Comparison of ENCODE assay signal across 9 mouse cellular contexts in the genomic region with DNA sequence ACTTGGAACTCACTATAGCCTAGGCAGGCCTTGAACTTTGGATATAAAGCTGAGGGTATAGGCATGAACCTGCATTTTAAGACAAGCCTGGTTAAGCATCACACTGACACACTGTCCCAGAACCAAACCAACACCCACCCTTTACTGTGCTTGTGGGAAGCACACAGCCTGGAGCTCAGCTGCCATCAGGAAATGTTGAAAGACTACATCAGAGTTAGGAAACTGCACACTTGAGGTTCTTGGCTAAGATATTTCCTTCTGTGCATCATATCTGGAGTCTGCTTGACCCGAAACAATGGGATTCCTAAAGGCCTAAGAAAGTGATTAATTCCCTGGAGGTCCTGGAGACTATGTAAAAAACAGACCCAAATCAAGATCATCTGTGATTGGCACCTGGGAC. TPM values are rescaled to one million over a fixed set of nuclear protein-coding genes. Genes with fewer than 3 reads are reported as not detected.
DNase-seq lines count a peak whose midpoint lies in the region; ATAC-seq and TF ChIP-seq lines count a peak whose summit lies in the region.
"Had no signal": no experiment of that assay in that cellular context is flagged by ENCODE, and none has a peak within 500 bp of the region (broad histone marks: within the 10 kb centered on the region; RNA-seq: fewer than 3 reads in every experiment).

No protein-coding gene starts in this region.

- H3K27me3 ChIP-seq in kidney, embryonic 16.5 days (ENCODE audit: insufficient read depth, low read length): no peaks in the 10 kb centered on the region
- no peaks in the 10 kb centered on the region for H3K27me3 ChIP-seq in forebrain, embryonic 13.5 days
- H3K27me3 ChIP-seq in liver, embryonic 14.5 days (ENCODE audit: control insufficient read depth, insufficient read depth, low read length): no peaks in the 10 kb centered on the region
- no peaks in the 10 kb centered on the region for H3K27me3 ChIP-seq in neural tube, embryonic 14.5 days (ENCODE audit: control insufficient read depth, insufficient read depth, low read length)
- H3K27me3 ChIP-seq: Patski had no signal

- peak overlapping the region; percentile 91 for H3K4me2 ChIP-seq in kidney, embryonic 16.5 days (replicated peaks; ENCODE audit: low read depth, low read length)
- H3K4me2 ChIP-seq in forebrain, embryonic 13.5 days: peak overlapping the region; percentile 92
- peak overlapping the region; percentile 94 for H3K4me2 ChIP-seq in liver, embryonic 14.5 days (ENCODE audit: low read depth)
- H3K4me2 ChIP-seq in neural tube, embryonic 14.5 days (ENCODE audit: low read depth, low read length): peak overlapping the region; percentile 88

- H3K27ac ChIP-seq in kidney, embryonic 16.5 days (ENCODE audit: low read length): no peak overlapping the region
- H3K27ac ChIP-seq in forebrain, embryonic 13.5 days: no peak overlapping the region
- no peak overlapping the region for H3K27ac ChIP-seq in liver, embryonic 14.5 days
- H3K27ac ChIP-seq in neural tube, embryonic 14.5 days (ENCODE audit: low read depth, low read length): no peak overlapping the region

- H3K36me3 ChIP-seq in kidney, embryonic 16.5 days (ENCODE audit: insufficient read depth, low read length): 0 out of 2 replicates have a peak, but pooled peaks cover 4% of the 10 kb centered on the region
- H3K36me3 ChIP-seq in forebrain, embryonic 13.5 days (ENCODE audit: poor library complexity, severe bottlenecking): peaks cover 2% of the 10 kb centered on the region; the same call in 1 of the 2 replicates
- no peaks in the 10 kb centered on the region; the same call in 1 of the 2 replicates for H3K36me3 ChIP-seq in liver, embryonic 14.5 days (replicated peaks; ENCODE audit: control insufficient read depth, insufficient read depth, low read depth)
- no peaks in the 10 kb centered on the region for H3K36me3 ChIP-seq in neural tube, embryonic 14.5 days (ENCODE audit: control insufficient read depth, insufficient read depth, low read length)

- peak overlapping the region; percentile 92; the same call in 1 of the 2 replicates for H3K9ac ChIP-seq in kidney, embryonic 16.5 days (replicated peaks; ENCODE audit: low read length)
- peak overlapping the region; percentile 2; the same call in 1 of the 2 replicates for H3K9ac ChIP-seq in forebrain, embryonic 13.5 days
- no peak overlapping the region; the same call in 1 of the 2 replicates for H3K9ac ChIP-seq in liver, embryonic 14.5 days (replicated peaks)
- H3K9ac ChIP-seq in neural tube, embryonic 14.5 days (replicated peaks; ENCODE audit: low read depth, low read length): no peak overlapping the region

- H3K4me1 ChIP-seq in kidney, embryonic 16.5 days (ENCODE audit: insufficient read depth, low read length): peaks cover 29% of the 10 kb centered on the region
- H3K4me1 ChIP-seq in forebrain, embryonic 13.5 days: peaks cover 32% of the 10 kb centered on the region
- H3K4me1 ChIP-seq in liver, embryonic 14.5 days (replicated peaks; ENCODE audit: control insufficient read depth in 2 of 2, insufficient read depth in 2 of 2, low read length in 1 of 2): peaks cover 14 to 21% of the 10 kb centered on the region in 2 experiments
- H3K4me1 ChIP-seq in neural tube, embryonic 14.5 days (ENCODE audit: control insufficient read depth, insufficient read depth, low read length): peaks cover 16% of the 10 kb centered on the region

- no peak for ATAC-seq in kidney, embryonic 16.5 days (ENCODE audit: low FRiP score, low TSS enrichment)
- no peak for ATAC-seq in forebrain, embryonic 13.5 days
- ATAC-seq in liver, embryonic 14.5 days (ENCODE audit: insufficient read depth): no peak
- no peak for ATAC-seq in neural tube, embryonic 14.5 days (ENCODE audit: low read depth)
- ATAC-seq: Patski had no signal

- no peak for TF ChIP-seq EP300 in liver, embryonic 14.5 days (IDR thresholded peaks at IDR 0.05; ENCODE audit: low read depth)

- TF ChIP-seq CTCF in liver, embryonic 14.5 days (IDR thresholded peaks at IDR 0.05; ENCODE audit: low read depth): no peak

- peak overlapping the region; percentile 91 for H3K4me3 ChIP-seq in kidney, embryonic 16.5 days (ENCODE audit: low read length)
- H3K4me3 ChIP-seq in forebrain, embryonic 13.5 days: no peak overlapping the region; the same call in 1 of the 2 replicates
- peak overlapping the region in 1 of 2 experiments; percentile 86; a peak in 2 of 4 replicates for H3K4me3 ChIP-seq in liver, embryonic 14.5 days (ENCODE audit: insufficient read depth in 1 of 2, low read depth in 2 of 2, low read length in 2 of 2)
- peak overlapping the region; percentile 79; the same call in 1 of the 2 replicates for H3K4me3 ChIP-seq in neural tube, embryonic 14.5 days (ENCODE audit: low read depth, low read length)

- WGBS in kidney, embryonic 16.5 days: 86% methylated on average over 1 of the region's 1 CpGs
- WGBS in forebrain, embryonic 13.5 days: 89% methylated on average over 1 of the region's 1 CpGs
- WGBS in liver, embryonic 14.5 days (ENCODE audit: insufficient replicate concordance): 59% methylated on average over 1 of the region's 1 CpGs
- WGBS in neural tube, embryonic 14.5 days: 82% methylated on average over 1 of the region's 1 CpGs

- intact Hi-C loops in left cerebral cortex, postnatal 14 days (cut with DNase I): no loop called here

- H3K9me3 ChIP-seq in kidney, embryonic 16.5 days (ENCODE audit: low read length): no peaks in the 10 kb centered on the region
- no peaks in the 10 kb centered on the region for H3K9me3 ChIP-seq in forebrain, embryonic 13.5 days (replicated peaks)
- H3K9me3 ChIP-seq in liver, embryonic 14.5 days (ENCODE audit: control insufficient read depth, low read length): no peaks in the 10 kb centered on the region
- no peaks in the 10 kb centered on the region for H3K9me3 ChIP-seq in neural tube, embryonic 14.5 days (ENCODE audit: control insufficient read depth, low read length)

- no peak for DNase-seq in kidney, postnatal 10 days
- no peak for DNase-seq in liver, embryonic 14.5 days (ENCODE audit: low read depth in 3 of 3, low spot score in 3 of 3)
- no peak for DNase-seq in testis, postnatal 10 days (ENCODE audit: low spot score)
- DNase-seq in left cerebral cortex, postnatal 14 days (ENCODE audit: low spot score in 2 of 2): no peak
- DNase-seq in embryo, embryonic 10 days (ENCODE audit: low spot score): no peak

RNA-seq across cellular contexts. Expression of gene Ipmk, which starts 1.7 kb away (rescaled TPM):
- polyA plus RNA-seq in kidney, embryonic 16.5 days (2015; fragmentation: Nextera tagmentation; extraction: Ambion mirVana): 15.6 and 16.1 TPM in 2 replicates
- 15.1 and 18.1 TPM in 2 replicates for polyA plus RNA-seq in forebrain, embryonic 13.5 days (2015; fragmentation: Nextera tagmentation; extraction: Ambion mirVana)
- 3.0 and 5.1 TPM in 2 replicates for polyA plus RNA-seq in liver, embryonic 14.5 days (2012; rRNA removed)
- 7.9 and 9.5 TPM in 2 replicates for polyA plus RNA-seq in liver, embryonic 14.5 days (2014; fragmentation: Nextera tagmentation; extraction: Ambion mirVana)
- 24.3 and 26.4 TPM in 2 replicates for polyA plus RNA-seq in neural tube, embryonic 14.5 days (2014; fragmentation: Nextera tagmentation; extraction: Ambion mirVana)
- 10 to 100 TPM; 27.8 to 31.6 TPM for total RNA-seq in left cerebral cortex, postnatal 14 days (2021)

RNA-seq across cellular contexts. Expression of gene Cisd1, which starts 4.5 kb away (rescaled TPM):
- 137 and 139 TPM in 2 replicates for polyA plus RNA-seq in kidney, embryonic 16.5 days (2015; fragmentation: Nextera tagmentation; extraction: Ambion mirVana)
- 221 and 227 TPM in 2 replicates for polyA plus RNA-seq in forebrain, embryonic 13.5 days (2015; fragmentation: Nextera tagmentation; extraction: Ambion mirVana)
- 17.3 and 29.9 TPM in 2 replicates for polyA plus RNA-seq in liver, embryonic 14.5 days (2012; rRNA removed)
- polyA plus RNA-seq in liver, embryonic 14.5 days (2014; fragmentation: Nextera tagmentation; extraction: Ambion mirVana): 78.2 and 80.2 TPM in 2 replicates
- polyA plus RNA-seq in neural tube, embryonic 14.5 days (2014; fragmentation: Nextera tagmentation; extraction: Ambion mirVana): 322 and 357 TPM in 2 replicates
- 100 to 1,000 TPM; 134 to 138 TPM for total RNA-seq in left cerebral cortex, postnatal 14 days (2021)

Comparison
In these comparisons a context has a peak if more than half of its experiments do, and no peak if none do; other contexts are left out.
1. H3K9ac ChIP-seq: peak in kidney, embryonic 16.5 days (single experiment) and forebrain, embryonic 13.5 days (single experiment); none in liver, embryonic 14.5 days (single experiment) and neural tube, embryonic 14.5 days (single experiment).
2. Peak in every context shown above with its lines, with median percentiles within 50 percentile points of each other: H3K4me2 ChIP-seq.